Mouse (Mus musculus) forebrain, embryonic 14.5 days (tissue): Measurements from ENCODE around the gene Coa7. TPM values are rescaled to one million over a fixed set of nuclear protein-coding genes. Genes with fewer than 3 reads are reported as not detected.
"Not testable (repeated sequence)": the region's sequence is repeated elsewhere in the genome, so short reads cannot be mapped to it uniquely, and the experiment has no call there.

ENCODE experiments used
- ATAC-seq: fragments of 200-750 bp; cut with Nextera tagmentation; 2 replicates; pipeline ENCODE4 v1.8.0; 2017; ENCODE audit warnings: mild to moderate bottlenecking, moderate library complexity
- DNase-seq: peaks from one replicate; pipeline ENCODE4 v3.0.0-alpha.2; 2015; ENCODE audit warnings: low spot score
- H3K27ac ChIP-seq: fragments of 300-500 bp; sonication (generic); 2 replicates; pipeline ENCODE4 v1.5.1; 2014; ENCODE audit warnings: low read depth, mild to moderate bottlenecking, control low read depth, low read length, moderate library complexity
- H3K27me3 ChIP-seq: fragments of 300-500 bp; sonication (generic); replicated peaks from 2 replicates; pipeline ENCODE4 v1.6.1; 2014; ENCODE audit warnings: low read length, control low read depth, mixed read lengths; ENCODE audit not compliant: control insufficient read depth, insufficient read depth
- H3K36me3 ChIP-seq: fragments of 300-500 bp; sonication (generic); 2 replicates; pipeline ENCODE4 v1.6.1; 2014; ENCODE audit warnings: low read length, control low read depth; ENCODE audit not compliant: control insufficient read depth, insufficient read depth
- H3K4me1 ChIP-seq: fragments of 300-500 bp; sonication (generic); 2 replicates; pipeline ENCODE4 v1.6.1; 2014; ENCODE audit warnings: antibody characterized with exemption, low read length, control low read depth; ENCODE audit not compliant: control insufficient read depth, insufficient read depth
- H3K4me2 ChIP-seq: fragments of 300-500 bp; sonication (generic); 2 replicates; pipeline ENCODE4 v1.6.1; 2014; ENCODE audit warnings: mild to moderate bottlenecking, control low read depth, low read length
- H3K4me3 ChIP-seq: fragments of 300-500 bp; sonication (generic); 2 replicates; pipeline ENCODE4 v1.5.1; 2014; ENCODE audit warnings: low read depth, low read length, control low read depth
- H3K9ac ChIP-seq: fragments of 300-500 bp; sonication (generic); 2 replicates; pipeline ENCODE4 v1.6.1; 2014; ENCODE audit warnings: mild to moderate bottlenecking, low read length, control low read depth, moderate library complexity
- H3K9me3 ChIP-seq: fragments of 300-500 bp; sonication (generic); replicated peaks from 2 replicates; pipeline ENCODE4 v1.6.1; 2016; ENCODE audit warnings: low read length, control low read depth, mixed read lengths; ENCODE audit not compliant: control insufficient read depth
- WGBS: fragments of 180-500 bp; shearing (Covaris S2); extraction: QIAGEN DNeasy Blood & Tissue Kit; methylation state at CpG from one replicate; pipeline ENCODE4 v1.1.7; 2014; 5-methylcytosine and 5-hydroxymethylcytosine counted together
- polyA plus RNA-seq: library from polyadenylated mRNA; unstranded; fragments of >200 nt; fragmentation: Nextera tagmentation; extraction: Ambion mirVana; gene quantifications from 2 replicates; pipeline ENCODE4 v1.2.1, GENCODE M21; 2014

Coa7 gene
- polyA plus RNA-seq, 1 experiment from 2014 or later: 52.2 TPM

- H3K9ac ChIP-seq: no peak overlapping the region
- H3K4me2 ChIP-seq: no peak overlapping the region
- H3K4me1 ChIP-seq: peaks cover 17% of the 10 kb centered on the region
- ATAC-seq (no peak), DNase-seq (no peak)
- no peaks in the 10 kb centered on the region for H3K36me3 ChIP-seq
- no peak overlapping the region for H3K27ac ChIP-seq
- no peaks in the 10 kb centered on the region for H3K27me3 ChIP-seq
- H3K4me3 ChIP-seq: no peak overlapping the region
- no peaks in the 10 kb centered on the region for H3K9me3 ChIP-seq
- 90% methylated on average over 3 of the region's 3 CpGs for WGBS
These were observed 21.1 kb downstream of the Coa7 start for GRCm38 (mm10) chr4:108349064-108349463.

GRCm38 (mm10) chr4:108349836-108350547 is 22.1 kb downstream of the Coa7 start:
- Histone ChIP-seq H3K4me3 (no peak overlapping the region), H3K36me3 (no peaks in the 10 kb centered on the region), H3K9ac (no peak overlapping the region), H3K27me3 (no peaks in the 10 kb centered on the region), H3K27ac (no peak overlapping the region), H3K4me2 (no peak overlapping the region), H3K4me1 (peaks cover 13% of the 10 kb centered on the region), H3K9me3 (no peaks in the 10 kb centered on the region)
- WGBS: 45% methylated on average over 8 of the region's 8 CpGs
- no peak for ATAC-seq
- DNase-seq: no peak

- H3K4me1 ChIP-seq: peaks cover 13% of the 10 kb centered on the region
- DNase-seq (peak; percentile 79), ATAC-seq (peak; percentile 88)
- H3K9me3 ChIP-seq: no peaks in the 10 kb centered on the region
- H3K36me3 ChIP-seq: no peaks in the 10 kb centered on the region
- H3K4me2 ChIP-seq: peak overlapping the region; percentile 1; the same call in 1 of the 2 replicates
- no peaks in the 10 kb centered on the region for H3K27me3 ChIP-seq
- WGBS: 3% methylated on average over 8 of the region's 8 CpGs
- no peak overlapping the region for H3K4me3 ChIP-seq
- peak overlapping the region; percentile 46 for H3K27ac ChIP-seq
- no peak overlapping the region; the same call in 1 of the 2 replicates for H3K9ac ChIP-seq
These were observed 22.9 kb downstream of the Coa7 start for GRCm38 (mm10) chr4:108350819-108351218.

- not testable (repeated sequence) for H3K27ac ChIP-seq, DNase-seq, H3K4me2 ChIP-seq, H3K9me3 ChIP-seq, ATAC-seq, H3K27me3 ChIP-seq, H3K4me3 ChIP-seq, H3K9ac ChIP-seq, H3K36me3 ChIP-seq
- H3K4me1 ChIP-seq: peaks cover 17% of the 10 kb centered on the region
These were observed 25.7 kb downstream of the Coa7 start for GRCm38 (mm10) chr4:108353591-108353990.

GRCm38 (mm10) chr4:108357458-108357857 is 29.5 kb downstream of the Coa7 start:
- Histone ChIP-seq H3K4me1 (peaks cover 26% of the 10 kb centered on the region), H3K4me2 (no peak overlapping the region), H3K9ac (no peak overlapping the region), H3K36me3 (no peaks in the 10 kb centered on the region), H3K4me3 (no peak overlapping the region), H3K27ac (no peak overlapping the region), H3K27me3 (no peaks in the 10 kb centered on the region), H3K9me3 (no peaks in the 10 kb centered on the region)
- ATAC-seq (no peak), DNase-seq (no peak)
- WGBS: 96% methylated on average over 8 of the region's 8 CpGs

- H3K36me3 ChIP-seq: no peaks in the 10 kb centered on the region
- peaks cover 36% of the 10 kb centered on the region for H3K4me1 ChIP-seq
- H3K4me2 ChIP-seq: no peak overlapping the region
- no peaks in the 10 kb centered on the region for H3K27me3 ChIP-seq
- no peak for ATAC-seq
- H3K27ac ChIP-seq: peak overlapping the region; percentile 92; the same call in 1 of the 2 replicates
- no peaks in the 10 kb centered on the region for H3K9me3 ChIP-seq
- no peak overlapping the region for H3K4me3 ChIP-seq
- 15% methylated on average over 4 of the region's 4 CpGs for WGBS
- H3K9ac ChIP-seq: no peak overlapping the region
- DNase-seq: no peak
These were observed 30.6 kb downstream of the Coa7 start for GRCm38 (mm10) chr4:108358498-108358897.

- Histone ChIP-seq H3K27ac (peak overlapping the region; percentile 92), H3K27me3 (no peaks in the 10 kb centered on the region), H3K9me3 (no peaks in the 10 kb centered on the region), H3K36me3 (no peaks in the 10 kb centered on the region), H3K9ac (peak overlapping the region; percentile 51), H3K4me1 (peaks cover 43% of the 10 kb centered on the region), H3K4me2 (peak overlapping the region; percentile 37), H3K4me3 (peak overlapping the region; percentile 5; the same call in 1 of the 2 replicates)
- 5% methylated on average over 28 of the region's 28 CpGs for WGBS
- DNase-seq: peak; percentile 98
- ATAC-seq: peak; percentile 91
These were observed 32.5 kb downstream of the Coa7 start for GRCm38 (mm10) chr4:108360136-108361055.

- Histone ChIP-seq H3K36me3 (no peaks in the 10 kb centered on the region), H3K4me1 (peaks cover 43% of the 10 kb centered on the region)
These were observed 34.7 kb downstream of the Coa7 start for GRCm38 (mm10) chr4:108362321-108363261.

More at GRCm38 (mm10) chr4:108362321-108363261, 34.7 kb downstream of the Coa7 start:
- H3K27me3 ChIP-seq: no peaks in the 10 kb centered on the region
- ATAC-seq (peak; percentile 42), DNase-seq (peak; percentile 71)
- H3K9ac ChIP-seq: peak overlapping the region; percentile 25
- 3% methylated on average over 18 of the region's 18 CpGs for WGBS
- peak overlapping the region; percentile 36 for H3K4me2 ChIP-seq
- peak overlapping the region; percentile 79 for H3K27ac ChIP-seq
- H3K4me3 ChIP-seq: no peak overlapping the region
- no peaks in the 10 kb centered on the region for H3K9me3 ChIP-seq
